ENCODE assay signal across 7 mouse cellular contexts in genomic region chr16:90284916-90285315, GRCm38 (mm10). TPM values are rescaled to one million over a fixed set of nuclear protein-coding genes. Genes with fewer than 3 reads are reported as not detected.
DNase-seq lines count a peak whose midpoint lies in the region; ATAC-seq and TF ChIP-seq lines count a peak whose summit lies in the region.

No protein-coding gene starts in this region.

- no peak for TF ChIP-seq CTCF in hindbrain, postnatal 0 days (IDR thresholded peaks at IDR 0.05; ENCODE audit: low read depth)

- WGBS in lung, embryonic 16.5 days = 2% methylated on average over 15 of the region's 15 CpGs
- WGBS in hindbrain, postnatal 0 days = 4% methylated on average over 15 of the region's 15 CpGs
- 4% methylated on average over 15 of the region's 15 CpGs for WGBS in midbrain, embryonic 11.5 days

- peak overlapping the region; percentile 100 for H3K4me3 ChIP-seq in lung, embryonic 16.5 days (ENCODE audit: low read length)
- peak overlapping the region; percentile 97 for H3K4me3 ChIP-seq in erythroblast, embryonic 14.5 days (replicated peaks)
- peak overlapping the region; percentile 100 for H3K4me3 ChIP-seq in hindbrain, postnatal 0 days (ENCODE audit: low read length)
- peak overlapping the region; percentile 99 for H3K4me3 ChIP-seq in midbrain, embryonic 11.5 days (ENCODE audit: low read depth, low read length)

- H3K27me3 ChIP-seq in lung, embryonic 16.5 days (ENCODE audit: control insufficient read depth, insufficient read depth, low read depth, low read length) = no peaks in the 10 kb centered on the region
- peaks cover 3% of the 10 kb centered on the region; the same call in 1 of the 2 replicates for H3K27me3 ChIP-seq in erythroblast, embryonic 14.5 days (ENCODE audit: control insufficient read depth)
- H3K27me3 ChIP-seq in hindbrain, postnatal 0 days (ENCODE audit: insufficient read depth, low read length) = no peaks in the 10 kb centered on the region
- no peaks in the 10 kb centered on the region for H3K27me3 ChIP-seq in midbrain, embryonic 11.5 days (ENCODE audit: control insufficient read depth, insufficient read depth, low read length)

- peak overlapping the region; percentile 84 for H3K27ac ChIP-seq in lung, embryonic 16.5 days (ENCODE audit: low read length)
- H3K27ac ChIP-seq in hindbrain, postnatal 0 days = peak overlapping the region; percentile 94; the same call in 1 of the 2 replicates
- H3K27ac ChIP-seq in midbrain, embryonic 11.5 days (ENCODE audit: low read depth, low read length) = 0 out of 2 replicates have a peak overlapping the region, but pooled peaks have one; percentile 95

- H3K4me1 ChIP-seq in lung, embryonic 16.5 days (replicated peaks; ENCODE audit: control insufficient read depth, insufficient read depth, low read length) = peaks cover 35% of the 10 kb centered on the region
- peaks cover 46% of the 10 kb centered on the region for H3K4me1 ChIP-seq in erythroblast, embryonic 14.5 days (ENCODE audit: control insufficient read depth)
- peaks cover 9% of the 10 kb centered on the region for H3K4me1 ChIP-seq in hindbrain, postnatal 0 days (ENCODE audit: insufficient read depth, low read length)
- H3K4me1 ChIP-seq in midbrain, embryonic 11.5 days (ENCODE audit: control insufficient read depth, insufficient read depth, low read length) = peaks cover 16% of the 10 kb centered on the region

- H3K9ac ChIP-seq in lung, embryonic 16.5 days (ENCODE audit: low read length) = peak overlapping the region; percentile 99
- peak overlapping the region; percentile 99 for H3K9ac ChIP-seq in hindbrain, postnatal 0 days (replicated peaks; ENCODE audit: low read length)
- peak overlapping the region; percentile 97 for H3K9ac ChIP-seq in midbrain, embryonic 11.5 days (ENCODE audit: low read length)

- no peaks in the 10 kb centered on the region for H3K36me3 ChIP-seq in lung, embryonic 16.5 days (ENCODE audit: control insufficient read depth, insufficient read depth, low read length)
- H3K36me3 ChIP-seq in erythroblast, embryonic 14.5 days (ENCODE audit: control insufficient read depth) = peaks cover 17% of the 10 kb centered on the region
- no peaks in the 10 kb centered on the region for H3K36me3 ChIP-seq in hindbrain, postnatal 0 days (ENCODE audit: insufficient read depth, low read length)
- no peaks in the 10 kb centered on the region for H3K36me3 ChIP-seq in midbrain, embryonic 11.5 days (ENCODE audit: control insufficient read depth, insufficient read depth, low read length)

- DNase-seq in lung, adult 18-20 months = no peak
- no peak for DNase-seq in hindbrain, postnatal 0 days (ENCODE audit: low spot score)
- peak; percentile 90 for DNase-seq in midbrain, embryonic 11.5 days (ENCODE audit: low spot score, missing footprints)
- no peak for DNase-seq in gastrocnemius, adult 18-20 months (ENCODE audit: low spot score)

- peak overlapping the region; percentile 97 for H3K4me2 ChIP-seq in lung, embryonic 16.5 days (ENCODE audit: low read depth, low read length)
- peak overlapping the region; percentile 95 for H3K4me2 ChIP-seq in hindbrain, postnatal 0 days (ENCODE audit: low read depth, low read length)
- H3K4me2 ChIP-seq in midbrain, embryonic 11.5 days = peak overlapping the region; percentile 58

- no peaks in the 10 kb centered on the region for H3K9me3 ChIP-seq in lung, embryonic 16.5 days (ENCODE audit: control insufficient read depth, low read length)
- H3K9me3 ChIP-seq in erythroblast, embryonic 14.5 days (ENCODE audit: control insufficient read depth, low read length) = peaks cover 14% of the 10 kb centered on the region
- H3K9me3 ChIP-seq in hindbrain, postnatal 0 days (ENCODE audit: low read length) = no peaks in the 10 kb centered on the region
- H3K9me3 ChIP-seq in midbrain, embryonic 11.5 days (ENCODE audit: control insufficient read depth, low read length) = no peaks in the 10 kb centered on the region

- ATAC-seq in lung, embryonic 16.5 days (ENCODE audit: low read depth) = peak; percentile 0; the same call in 1 of the 2 replicates
- ATAC-seq in hindbrain, postnatal 0 days = no peak
- peak; percentile 5 for ATAC-seq in midbrain, embryonic 11.5 days (ENCODE audit: low FRiP score)
- ATAC-seq in granulocyte monocyte progenitor cell, adult 5-6 weeks (replicated peaks; ENCODE audit: poor library complexity, severe bottlenecking) = no peak

RNA-seq across cellular contexts. Expression of gene Scaf4, which starts 0.6 kb away (rescaled TPM):
- polyA plus RNA-seq in lung, embryonic 16.5 days (2015; fragmentation: Nextera tagmentation; extraction: Ambion mirVana) = 22.4 and 22.5 TPM in 2 replicates
- 5.7 and 6.0 TPM in 2 replicates for polyA plus RNA-seq in erythroblast, embryonic 14.5 days (2012)
- total RNA-seq in hindbrain, postnatal 0 days (2014; rRNA removed) = 15.4 and 16.8 TPM in 2 replicates
- 16.0 and 16.8 TPM in 2 replicates for polyA plus RNA-seq in hindbrain, postnatal 0 days (2015; fragmentation: Nextera tagmentation; extraction: Ambion mirVana)
- 26.9 and 31.6 TPM in 2 replicates for polyA plus RNA-seq in midbrain, embryonic 11.5 days (2014; fragmentation: Nextera tagmentation; extraction: Ambion mirVana)
- 10 to 100 TPM; 15.5 to 17.4 TPM for total RNA-seq in gastrocnemius, adult 18-20 months (2021)
- total RNA-seq in granulocyte monocyte progenitor cell, adult 5-6 weeks (2014; fragmentation: Nextera tagmentation) = 44.8 and 87.8 TPM in 2 replicates
- 27.0 and 31.3 TPM in 2 replicates for total RNA-seq in granulocyte monocyte progenitor cell, adult 5-6 weeks (2017)

Comparison
In these comparisons a context has a peak if more than half of its experiments do, and no peak if none do; other contexts are left out.
1. ATAC-seq: peak in lung, embryonic 16.5 days (single experiment) and midbrain, embryonic 11.5 days (single experiment); none in hindbrain, postnatal 0 days (single experiment) and granulocyte monocyte progenitor cell, adult 5-6 weeks (single experiment).
2. Peak in every context shown above with its lines, with median percentiles within 50 percentile points of each other: H3K27ac ChIP-seq, H3K4me2 ChIP-seq, H3K4me3 ChIP-seq and H3K9ac ChIP-seq.